Mouse (Mus musculus) lung, postnatal 10 days (tissue): ENCODE measurements around the gene Crygn.
A peak's percentile ranks its signal among the peaks of the same experiment; 100 is the strongest.
"Not testable (repeated sequence)": the region's sequence is repeated elsewhere in the genome, so short reads cannot be mapped to it uniquely, and the experiment has no call there.

Experiments
- DNase-seq: peaks from one replicate; pipeline ENCODE4 v3.0.0; 2021

Gene Crygn

DNA sequence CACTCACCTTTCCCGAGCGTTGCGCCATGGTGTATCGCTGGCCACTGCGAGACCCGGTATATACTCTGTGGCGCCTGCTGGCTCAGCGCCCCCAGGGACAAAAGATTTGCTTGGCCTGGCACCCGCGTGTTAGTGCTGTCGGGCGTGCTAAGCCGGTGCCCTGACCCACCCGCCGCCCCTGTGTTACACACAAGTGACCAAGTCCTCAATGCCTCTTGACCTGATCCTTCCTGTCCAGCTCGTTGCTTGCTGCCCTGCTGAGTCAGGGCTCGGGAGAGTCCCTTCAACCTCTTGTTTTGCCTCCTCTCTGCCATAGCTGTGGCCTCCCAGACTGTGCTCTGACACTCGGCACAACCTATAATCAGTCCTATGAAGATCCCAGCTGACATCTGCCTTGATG, at the start of gene Crygn:
Crygn (minus strand) TSS at position 193 of the 400 bp plus-strand sequence.
- no peak for DNase-seq

- no peak for DNase-seq
These were observed 47.4 kb upstream of the Crygn start for GRCm38 (mm10) chr5:24805222-24805621.

- DNase-seq, result no peak
These were observed 46.9 kb upstream of the Crygn start for GRCm38 (mm10) chr5:24804661-24805060.

- DNase-seq, result no peak
These were observed 44.2 kb upstream of the Crygn start for GRCm38 (mm10) chr5:24801841-24802624.

DNA sequence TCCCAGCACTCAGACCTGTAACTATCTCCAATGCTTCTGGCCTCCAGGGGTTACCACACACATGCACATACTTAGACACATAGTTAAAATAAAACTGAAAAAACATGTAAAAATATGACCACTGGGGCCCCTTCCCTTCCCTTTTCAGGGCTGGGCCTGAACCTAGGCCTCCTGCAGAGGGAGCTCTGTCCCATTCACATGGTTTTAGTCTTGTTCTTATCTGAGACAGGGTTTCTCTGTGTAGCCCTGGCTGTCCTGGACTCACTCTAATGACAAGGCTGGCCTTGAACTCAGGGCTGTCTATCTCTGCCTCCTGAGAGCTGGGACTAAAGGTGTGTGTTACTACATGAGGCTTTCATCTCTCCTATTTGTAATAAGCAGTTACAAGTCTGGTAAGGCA, 42.6 kb upstream of the Crygn start:
- DNase-seq, result peak; percentile 27

GRCm38 (mm10) chr5:24798639-24799038, 40.8 kb upstream of the Crygn start:
- no peak for DNase-seq

DNA sequence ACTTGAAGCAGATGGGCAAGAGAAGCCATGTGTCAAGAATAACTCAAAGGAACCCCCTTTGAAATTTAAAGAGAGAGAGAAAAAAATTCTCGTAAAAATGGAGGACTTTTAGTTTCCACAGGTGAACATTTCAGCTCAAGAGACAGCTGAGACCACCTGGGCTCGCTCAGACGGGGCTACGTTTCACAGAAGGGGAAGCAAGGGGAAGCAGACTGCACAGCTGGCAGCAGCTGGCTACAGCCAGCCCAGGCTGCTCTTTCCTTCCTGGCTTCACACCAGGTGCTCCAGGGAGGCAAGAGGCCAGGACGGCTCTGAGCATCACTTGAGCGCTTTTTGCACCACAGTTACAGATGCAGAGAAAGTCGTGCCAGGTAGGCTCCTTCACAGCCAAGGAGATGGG, 40.0 kb upstream of the Crygn start:
- no peak for DNase-seq

DNA sequence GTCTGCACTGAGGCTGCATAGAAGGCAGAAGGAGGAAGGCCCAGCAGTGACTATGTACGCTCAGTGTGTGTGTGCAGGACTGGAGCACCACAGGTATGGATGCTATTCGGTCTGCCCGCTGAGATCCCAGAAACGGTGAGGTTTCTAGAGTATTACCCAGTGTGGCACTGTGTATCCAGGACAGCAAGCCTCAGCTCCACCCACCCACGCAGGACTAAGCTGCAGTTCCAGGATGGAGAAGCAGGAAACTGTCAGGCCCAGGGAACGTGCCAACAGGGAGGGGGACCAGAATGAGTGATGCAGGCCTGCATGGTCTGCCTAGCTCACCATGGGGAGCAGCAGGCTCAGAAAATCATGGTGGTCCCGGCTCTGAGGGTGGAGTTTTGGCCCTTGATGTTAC, 35.2 kb upstream of the Crygn start:
- DNase-seq, result no peak

GRCm38 (mm10) chr5:24782957-24783356, 25.1 kb upstream of the Crygn start:
- no peak for DNase-seq

DNA sequence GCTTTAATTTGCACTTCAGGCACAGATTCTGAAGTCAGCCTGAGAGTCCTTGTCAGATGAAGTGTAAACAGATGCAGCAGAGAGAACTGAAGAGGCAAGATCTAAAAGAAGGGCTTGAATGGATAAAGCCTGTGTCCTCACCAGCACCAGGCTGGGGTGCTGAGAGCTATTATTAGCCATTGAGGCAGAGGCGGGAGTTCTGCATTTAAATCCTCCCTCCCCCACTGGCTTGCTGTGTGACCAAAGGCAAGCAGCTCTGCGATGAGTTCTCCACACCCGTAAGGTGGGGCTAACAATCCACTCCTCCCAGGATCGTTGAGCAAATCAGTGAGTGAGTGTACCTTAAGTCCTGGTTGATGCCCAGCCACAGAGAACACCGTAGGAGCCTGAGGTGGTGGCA, 23.2 kb upstream of the Crygn start:
- no peak for DNase-seq

DNA sequence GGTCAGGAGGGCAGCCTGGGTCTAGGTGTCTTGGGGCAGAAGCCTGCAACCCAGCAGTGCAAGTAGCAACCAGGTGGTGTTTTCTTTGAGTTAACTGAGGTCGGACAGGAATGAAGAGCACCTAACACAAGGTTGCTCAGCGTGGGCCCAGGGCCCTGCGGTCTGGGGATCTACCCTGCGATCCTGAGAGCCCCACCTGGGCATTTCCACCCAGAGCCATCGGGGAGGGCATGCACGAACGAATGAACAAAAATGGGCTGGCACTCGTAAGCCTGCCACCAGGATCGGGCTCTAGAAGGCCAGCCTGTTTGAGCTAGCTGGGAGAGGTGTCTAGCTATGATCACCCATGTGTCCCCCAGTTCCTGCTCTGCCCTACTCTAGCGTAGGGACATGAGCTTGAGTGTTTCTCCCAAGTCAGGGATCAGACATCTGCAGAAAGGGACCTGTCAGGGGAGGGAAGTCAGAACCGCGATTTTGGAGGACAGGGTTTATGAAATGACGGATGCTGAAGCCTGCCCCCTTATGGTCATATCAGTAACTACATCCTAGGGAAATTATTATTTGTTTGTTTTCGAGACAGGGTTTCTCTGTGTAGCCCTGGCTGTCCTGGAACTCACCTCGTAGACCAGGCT, 22.2 kb upstream of the Crygn start:
- peak; percentile 62 for DNase-seq

DNA sequence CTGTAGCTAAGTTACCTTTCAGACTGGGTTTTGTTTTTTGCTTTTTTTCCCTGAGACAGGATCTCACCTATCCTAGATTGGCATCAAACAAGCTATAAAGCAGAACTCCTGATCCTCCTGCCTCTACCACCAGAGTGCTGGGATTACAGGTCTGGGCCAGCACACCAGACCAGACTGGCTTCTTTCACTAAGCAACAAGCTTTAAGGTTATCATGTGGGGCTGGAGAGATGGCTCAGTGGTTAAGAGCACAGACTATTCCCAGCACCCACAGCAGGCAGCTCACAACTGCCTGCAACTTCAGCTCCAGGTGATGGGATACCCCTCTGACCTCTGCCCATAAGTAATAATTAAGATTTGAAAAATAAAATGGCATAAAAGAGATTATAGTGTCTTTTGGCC, 21.5 kb upstream of the Crygn start:
- no peak for DNase-seq

GRCm38 (mm10) chr5:24778843-24779140, 21.0 kb upstream of the Crygn start:
- no peak for DNase-seq

DNA sequence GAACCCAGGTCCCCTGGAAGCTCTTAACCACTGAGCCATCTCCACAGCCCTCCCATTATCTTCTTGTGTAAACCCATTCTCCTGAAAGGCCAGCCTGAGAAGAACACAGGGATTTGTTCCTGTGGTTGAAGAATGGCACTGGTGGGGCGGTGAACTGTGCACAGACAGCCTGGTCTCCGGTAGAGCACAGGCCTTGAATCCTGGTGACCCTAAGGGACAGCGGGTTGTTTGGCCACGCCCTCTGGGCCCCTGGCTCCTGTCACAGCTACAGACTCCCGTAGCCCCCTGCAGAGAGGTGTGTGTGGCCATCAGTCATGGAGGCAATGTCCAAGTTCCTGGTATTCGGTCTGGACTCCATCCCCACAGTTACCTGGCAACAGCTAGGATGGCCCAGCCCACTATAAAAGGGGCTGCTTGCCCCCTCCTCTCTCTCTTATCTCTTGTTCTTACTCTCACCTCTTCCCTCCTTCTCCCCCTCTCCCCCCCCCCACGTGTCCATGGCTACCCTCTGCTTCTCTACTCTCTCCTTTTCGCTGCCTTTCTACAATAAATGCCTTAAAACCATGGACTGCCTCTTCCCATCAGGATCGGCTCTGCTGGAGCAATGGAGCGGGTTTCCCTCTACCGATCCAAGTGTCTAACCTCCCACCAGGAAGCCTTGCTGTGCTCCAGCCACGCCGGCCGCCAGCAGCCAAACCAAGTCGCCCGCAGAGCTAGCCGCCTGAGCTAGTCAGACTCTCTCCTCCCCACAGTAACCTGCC, 20.5 kb upstream of the Crygn start:
- no peak for DNase-seq

GRCm38 (mm10) chr5:24776681-24777080, 18.9 kb upstream of the Crygn start:
- DNase-seq, result no peak

GRCm38 (mm10) chr5:24774549-24774948, 16.7 kb upstream of the Crygn start:
- DNase-seq, result not testable (repeated sequence)

DNA sequence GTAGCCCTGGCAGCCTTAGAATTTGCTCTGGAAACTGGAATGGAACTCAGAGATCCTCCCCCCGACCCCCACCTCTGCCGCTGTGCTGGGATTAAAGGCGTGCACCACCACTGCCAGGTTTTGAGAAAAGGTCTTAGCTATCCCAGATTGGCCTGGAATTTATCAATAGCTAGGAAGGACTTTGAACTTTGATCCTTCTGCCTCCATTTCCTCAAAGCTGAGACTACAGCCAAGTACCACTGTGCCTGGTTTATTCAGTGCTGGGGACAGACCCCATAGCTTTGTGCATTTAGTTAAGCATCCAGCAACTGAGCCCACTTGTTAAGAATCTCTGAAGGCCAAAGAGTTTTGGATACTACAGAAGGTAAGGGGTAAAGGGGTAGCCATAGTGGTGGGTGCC, 877 bp downstream of the Crygn start:
- no peak for DNase-seq

GRCm38 (mm10) chr5:24752175-24752498, 5.7 kb downstream of the Crygn start:
- DNase-seq, result no peak

DNA sequence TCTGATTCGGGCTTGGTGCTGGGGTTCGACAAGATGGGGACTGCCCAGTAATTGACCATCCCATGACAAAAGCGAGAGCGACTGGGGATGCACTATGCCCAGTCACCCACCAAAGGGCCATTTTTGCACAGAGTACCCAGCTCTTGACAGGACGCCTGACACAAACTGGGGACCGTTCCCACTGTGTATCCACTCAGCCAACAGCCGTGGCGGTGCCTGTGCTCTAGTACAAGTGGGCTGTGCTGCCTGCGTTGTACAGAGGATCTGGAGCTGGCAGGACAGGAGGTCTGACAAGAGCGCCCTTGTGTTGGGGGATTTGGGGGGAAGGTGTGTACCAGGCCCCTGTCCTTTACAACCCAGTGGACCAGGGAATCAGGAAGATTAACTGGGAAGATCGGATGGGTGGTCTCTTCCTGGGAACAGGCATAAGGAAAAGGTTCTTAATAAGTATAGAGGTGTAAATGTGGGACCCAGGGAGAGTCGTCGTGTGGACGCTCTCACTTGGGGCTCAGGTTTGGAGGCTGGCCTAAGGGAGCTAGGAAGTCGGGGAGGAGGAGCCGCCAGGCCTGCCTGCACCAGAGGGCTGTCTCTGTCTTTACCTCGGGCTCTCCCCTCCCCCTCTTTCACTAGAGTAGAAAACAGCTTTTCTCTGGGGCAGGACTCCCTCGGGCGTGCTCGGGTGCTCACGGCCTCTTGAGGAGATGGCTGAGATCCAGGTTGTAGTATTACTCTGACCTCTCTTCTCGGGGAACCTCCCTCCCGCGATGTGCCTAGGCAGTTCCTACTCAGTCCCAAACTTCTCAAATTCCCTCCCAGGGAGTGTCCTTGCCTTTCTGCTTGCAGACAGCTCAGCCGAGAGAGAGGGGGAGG, 6.3 kb downstream of the Crygn start:
- DNase-seq, result peak; percentile 84

DNA sequence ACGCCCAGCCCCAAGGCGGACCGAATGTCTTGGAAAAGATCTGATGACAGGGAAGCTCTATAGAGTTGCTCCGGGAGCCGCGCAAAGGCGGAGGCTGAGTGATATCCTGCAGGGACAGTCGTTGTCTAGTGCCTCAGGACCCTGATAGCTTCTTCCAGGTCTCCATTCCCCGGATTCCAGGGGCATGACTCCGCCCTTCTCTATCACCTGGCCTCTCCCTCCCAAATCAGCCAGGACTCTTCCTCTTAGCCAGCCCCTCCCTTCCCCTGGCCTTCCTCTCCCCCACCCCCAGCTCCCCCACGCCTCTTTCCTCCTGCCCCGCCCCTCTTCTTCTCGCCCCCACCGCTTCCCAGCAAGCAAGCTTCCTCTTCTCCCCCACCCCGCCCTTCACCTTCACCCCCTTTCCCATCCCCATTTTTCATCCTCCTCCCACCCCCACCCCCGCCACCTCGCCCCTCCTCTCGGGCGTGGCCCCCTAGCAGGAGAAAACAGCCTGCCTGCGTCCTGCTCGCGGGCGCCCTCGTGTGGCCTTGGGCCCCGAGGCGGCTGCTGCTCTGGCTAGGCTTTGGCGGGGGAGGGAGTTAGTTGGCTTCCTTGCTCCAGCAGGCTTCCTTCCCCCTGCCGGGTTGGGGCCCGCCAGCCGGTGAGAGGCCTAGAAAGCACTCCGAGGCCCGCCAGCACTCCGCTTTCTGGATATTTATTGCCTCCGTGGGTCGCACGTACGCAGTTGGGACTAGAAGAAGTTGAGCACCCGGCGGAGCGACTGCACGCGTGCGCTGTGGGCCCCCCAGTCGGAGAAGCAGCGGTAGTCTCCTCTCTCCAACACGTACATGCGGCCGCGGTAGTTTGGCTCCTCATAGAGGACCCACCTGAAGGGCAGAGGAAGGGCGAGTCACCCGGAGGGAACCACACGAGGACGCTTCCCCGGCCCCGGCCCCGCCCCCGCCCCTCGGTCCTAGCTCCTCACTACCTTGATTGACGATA, 7.2 kb downstream of the Crygn start:
- peak; percentile 94 for DNase-seq

- DNase-seq, result no peak
These were observed 8.1 kb downstream of the Crygn start for GRCm38 (mm10) chr5:24749731-24750130.

DNA sequence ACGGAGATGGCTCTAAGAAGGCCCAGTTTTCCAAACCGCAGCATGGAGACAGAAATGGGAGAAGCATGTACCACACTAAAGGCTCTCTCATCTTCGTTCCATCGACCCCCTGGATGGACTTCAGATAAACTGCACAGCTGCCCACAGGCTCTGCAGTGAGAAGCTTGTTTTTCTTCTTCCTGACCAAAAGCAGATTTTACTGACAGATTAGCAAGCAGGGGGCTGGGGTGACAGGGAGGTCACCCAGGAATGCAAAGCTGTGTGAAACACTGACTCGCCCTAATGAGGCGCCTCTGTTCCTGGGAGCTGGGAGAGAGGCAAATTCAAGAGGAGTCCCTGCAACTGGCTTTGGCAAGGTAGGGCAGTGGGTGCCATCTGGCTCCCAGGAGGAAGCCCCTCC, 10.3 kb downstream of the Crygn start:
- DNase-seq, result no peak
